Mouse (Mus musculus) left cerebral cortex, adult 6 months (tissue): ENCODE results near the gene Pcsk6. TPM values are rescaled to one million over a fixed set of nuclear protein-coding genes. Genes with fewer than 3 reads are reported as not detected.

Experiments
- long read RNA-seq, 2 experiments: library from polyadenylated mRNA; unstranded; transcript quantifications; one replicate each; pipeline ENCODE4 v2.0.0; 2019 to 2020
- polyA plus RNA-seq: library from polyadenylated mRNA; unstranded; fragments of <200 nt; fragmentation: Nextera tagmentation; gene quantifications from 2 replicates; pipeline ENCODE4 v1.2.3, GENCODE M21; 2021

Pcsk6 gene
- 2.7 and 5.4 TPM in 2 replicates for polyA plus RNA-seq
- long read RNA-seq, experiment 1, full-length matches to known transcripts: 2 of 8 reads
- long read RNA-seq, experiment 1, partial matches to known transcripts: 5 of 8 reads
- long read RNA-seq, experiment 1, other reads (novel, unspliced or antisense): 1 of 8 reads
- long read RNA-seq, experiment 2, partial matches to known transcripts: 6 of 6 reads
- long read RNA-seq, experiment 2, other reads (novel, unspliced or antisense): 0 of 6 reads

DNA sequence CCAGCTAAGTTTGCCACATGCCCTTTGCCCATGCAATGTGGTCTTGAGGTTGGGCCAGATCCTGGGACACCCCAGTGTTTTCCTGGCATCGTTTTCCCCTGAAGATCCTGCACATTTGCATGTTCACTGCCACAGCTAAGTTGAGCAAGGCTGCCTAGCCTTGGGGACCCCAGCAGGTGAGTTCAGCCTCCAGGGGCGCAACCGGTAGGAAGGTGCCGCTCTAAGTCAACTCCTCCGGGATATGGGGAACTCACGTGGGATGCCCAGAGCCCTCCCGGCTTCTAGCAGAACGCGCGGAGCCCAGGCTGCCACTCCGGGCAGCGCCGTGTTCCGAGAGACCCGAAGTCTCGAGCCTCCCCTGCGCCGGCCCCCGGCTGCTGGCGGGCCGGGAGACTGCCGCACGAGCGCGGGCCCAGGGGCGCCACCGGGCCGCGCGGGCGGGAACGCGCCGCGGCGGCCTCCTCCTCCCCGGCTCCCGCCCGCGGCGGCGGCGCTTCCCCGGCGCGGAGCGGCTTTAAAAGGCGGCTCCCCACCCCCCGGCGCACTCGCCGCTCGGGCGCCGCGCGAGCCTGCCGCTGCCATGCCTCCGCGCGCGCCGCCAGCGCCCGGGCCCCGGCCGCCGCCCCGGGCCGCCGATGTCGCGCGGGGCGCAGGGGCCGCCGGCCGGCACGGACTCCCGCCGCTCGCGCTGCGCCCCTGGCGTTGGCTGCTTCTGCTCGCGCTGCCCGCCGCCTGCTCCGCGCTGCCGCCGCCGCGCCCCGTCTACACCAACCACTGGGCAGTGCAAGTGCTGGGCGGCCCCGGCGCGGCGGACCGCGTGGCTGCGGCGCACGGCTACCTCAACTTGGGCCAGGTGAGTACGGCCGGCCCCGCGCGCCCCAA lies at the start of gene Pcsk6:
Gene Pcsk6 (plus strand): TSS at position 144 of the 882 bp plus-strand sequence.

DNA sequence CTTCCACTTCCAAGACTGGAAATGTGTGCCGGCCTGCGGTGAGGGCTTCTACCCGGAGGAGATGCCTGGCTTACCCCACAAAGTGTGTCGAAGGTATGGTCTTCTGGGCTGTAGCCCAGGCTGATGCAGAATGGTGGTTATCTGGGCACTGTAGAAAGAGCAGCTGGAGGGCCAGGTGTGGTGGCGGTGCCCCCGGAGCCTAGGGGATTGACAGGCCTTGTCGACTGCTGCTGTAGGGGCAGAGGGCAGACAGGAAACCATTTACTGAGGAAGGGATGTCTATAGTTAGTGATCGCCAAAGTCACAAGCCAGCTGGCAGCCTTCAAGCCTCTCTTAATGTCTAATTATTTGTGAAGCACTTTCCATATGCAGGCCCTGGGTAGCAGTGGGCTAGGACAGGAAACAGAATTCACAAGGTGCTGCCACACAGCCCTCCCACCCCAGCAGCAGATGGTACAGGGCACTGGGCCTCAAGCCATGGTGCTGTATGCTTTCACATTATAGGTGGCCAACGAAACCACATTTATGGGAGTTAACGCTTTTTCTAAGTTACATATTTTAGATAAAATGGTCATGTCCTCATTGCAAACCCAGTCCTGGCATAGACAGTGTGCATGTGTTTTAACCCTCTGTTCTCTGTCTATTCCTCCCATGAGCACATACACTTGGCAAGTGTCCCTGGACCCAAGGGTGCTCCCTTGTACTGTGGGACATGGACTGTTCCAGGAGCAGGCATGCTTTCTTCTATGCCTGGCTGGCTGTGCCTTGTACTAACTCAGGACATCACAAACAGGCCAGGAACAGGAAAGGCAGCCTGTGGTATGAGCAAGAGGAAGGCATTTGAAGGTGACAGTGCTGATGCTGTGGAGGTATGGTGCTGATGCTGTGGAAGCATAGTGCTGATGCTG lies 182.3 kb downstream of the Pcsk6 start, which contains the start of gene Gm45213:
Gene Gm45213 (plus strand): TSS at position 51 of the 908 bp plus-strand sequence.

DNA sequence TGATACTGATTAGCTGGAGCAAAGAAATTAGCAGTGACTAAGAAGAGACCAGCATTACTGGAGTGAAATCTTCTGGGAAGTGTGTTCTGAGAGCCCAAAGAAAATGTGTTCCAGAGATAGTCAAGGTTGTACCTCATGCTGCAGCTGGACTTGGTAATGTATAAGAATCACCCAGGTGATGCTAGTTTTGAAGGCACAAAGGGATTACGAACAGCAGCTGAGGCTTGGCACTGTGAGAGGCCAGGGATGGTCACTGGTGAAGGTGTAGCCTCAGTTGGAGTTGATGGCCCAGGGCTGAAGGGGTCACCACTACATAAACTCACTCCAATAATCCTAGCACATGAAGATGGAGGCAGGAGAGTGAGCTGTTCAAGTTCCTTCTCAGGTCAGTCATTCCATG lies 197.2 kb downstream of the Pcsk6 start, which contains the start of gene Snrpa1:
Gene Snrpa1 (plus strand): TSS at position 301 of the 400 bp plus-strand sequence.

DNA sequence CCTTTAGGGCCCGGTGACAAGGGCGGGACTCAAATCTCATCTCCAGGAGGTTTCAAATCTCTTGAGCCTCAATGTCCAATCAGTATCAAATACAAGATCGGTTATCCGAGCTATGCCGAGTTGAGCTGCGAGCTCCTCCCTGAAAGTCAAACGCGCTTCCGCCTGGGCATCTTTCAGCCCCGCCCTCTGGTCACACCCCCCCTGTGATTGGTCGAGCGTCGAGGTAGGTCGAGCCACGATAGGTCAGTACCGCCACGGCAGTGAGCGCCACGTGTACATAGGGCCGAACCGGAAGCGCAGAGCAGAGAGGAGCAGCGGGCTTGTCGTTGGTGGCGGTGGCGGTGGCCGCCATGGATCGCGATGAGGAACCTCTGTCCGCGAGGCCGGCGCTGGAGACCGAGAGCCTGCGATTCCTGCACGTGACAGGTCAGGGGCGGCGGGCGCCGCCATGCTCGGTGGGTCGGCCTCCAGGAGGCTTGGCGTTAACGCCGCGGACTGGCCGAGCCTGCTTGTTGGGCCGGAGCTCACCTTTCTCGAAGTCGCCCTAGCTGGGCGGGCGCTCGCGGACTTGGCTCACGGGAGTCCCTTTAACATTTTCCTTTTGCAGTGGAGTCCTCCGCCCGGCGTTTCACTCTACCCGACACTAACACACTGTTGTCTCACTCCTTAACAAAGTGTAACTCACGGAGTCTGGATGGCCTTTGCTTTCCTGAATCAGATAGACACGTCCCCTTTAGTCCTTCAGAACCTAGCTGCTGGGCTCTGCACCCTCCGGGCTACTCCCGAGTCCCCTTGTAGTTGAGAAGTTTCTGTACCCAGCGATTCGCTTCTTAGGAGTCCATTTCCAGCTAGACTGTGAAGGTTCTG lies 218.1 kb downstream of the Pcsk6 start, which contains the start of gene Selenos:
Gene Selenos (plus strand): TSS at position 286 of the 867 bp plus-strand sequence.

Other genes starting within 250 kb of the Pcsk6 start
- gene Tarsl2, start 216.8 kb upstream of the Pcsk6 start, polyA plus RNA-seq: 8.4 and 17.1 TPM in 2 replicates
- gene Tm2d3, start 170.6 kb upstream of the Pcsk6 start, polyA plus RNA-seq: 125 and 157 TPM in 2 replicates
- not detected in 2 replicates for gene Gm45213, start 181.9 kb downstream of the Pcsk6 start, polyA plus RNA-seq
- 64.5 and 77.2 TPM in 2 replicates for gene Snrpa1, start 197.3 kb downstream of the Pcsk6 start, polyA plus RNA-seq
- gene Selenos, start 217.9 kb downstream of the Pcsk6 start, polyA plus RNA-seq: 88.4 and 109 TPM in 2 replicates
- 2.4 and 4.3 TPM in 2 replicates for gene Chsy1, start 247.8 kb downstream of the Pcsk6 start, polyA plus RNA-seq